Mouse (Mus musculus): ENCODE results near the gene Gm9117.
"Not testable (repeated sequence)": the region's sequence is repeated elsewhere in the genome, so short reads cannot be mapped to it uniquely, and the experiment has no call there.

Gm9117 gene

GRCm38 (mm10) chr3:93943443-93943842 is at the start of gene Gm9117:
Gm9117 (minus strand) TSS chr3:93943543.
- not testable (repeated sequence) for DNase-seq

- DNase-seq = not testable (repeated sequence)
Observed at GRCm38 (mm10) chr3:93968938-93969337, 25.6 kb upstream of the Gm9117 start.

GRCm38 (mm10) chr3:93961214-93961613 is 17.9 kb upstream of the Gm9117 start, which contains the start of gene Tdpoz5:
Tdpoz5 (minus strand) TSS chr3:93961314.
- not testable (repeated sequence) for DNase-seq

- DNase-seq = not testable (repeated sequence)
Observed at GRCm38 (mm10) chr3:93938386-93938785, 5.0 kb downstream of the Gm9117 start.
